Mouse (Mus musculus): ENCODE measurements around the gene Igsf9. TPM values are rescaled to one million over a fixed set of nuclear protein-coding genes. Genes with fewer than 3 reads are reported as not detected.

The Igsf9 gene
- 49.0 and 50.1 TPM in 2 replicates for polyA plus RNA-seq (2015; fragmentation: Nextera tagmentation; extraction: Ambion mirVana)

- Histone ChIP-seq H3K27ac (peak within 1 kb of the TSS; percentile 93), H3K36me3 (no peaks in the 10 kb centered on the region), H3K9ac (peak within 1 kb of the TSS; percentile 29; the same call in 1 of the 2 replicates), H3K4me3 (replicated peaks) (peak within 1 kb of the TSS; percentile 60), H3K4me2 (peak within 1 kb of the TSS; percentile 89), H3K27me3 (replicated peaks) (no peaks in the 10 kb centered on the region), H3K9me3 (no peaks in the 10 kb centered on the region), H3K4me1 (peaks cover 38% of the 10 kb centered on the region)
- ATAC-seq (ENCODE audit: insufficient read depth, low FRiP score, low read depth) = peak; percentile 91
- 1% methylated on average over 38 of the region's 38 CpGs for WGBS
Measured at GRCm38 (mm10) chr1:172481540-172482280, at the start of gene Igsf9. TSS of gene Igsf9 (plus strand) at chr1:172481788.

DNA sequence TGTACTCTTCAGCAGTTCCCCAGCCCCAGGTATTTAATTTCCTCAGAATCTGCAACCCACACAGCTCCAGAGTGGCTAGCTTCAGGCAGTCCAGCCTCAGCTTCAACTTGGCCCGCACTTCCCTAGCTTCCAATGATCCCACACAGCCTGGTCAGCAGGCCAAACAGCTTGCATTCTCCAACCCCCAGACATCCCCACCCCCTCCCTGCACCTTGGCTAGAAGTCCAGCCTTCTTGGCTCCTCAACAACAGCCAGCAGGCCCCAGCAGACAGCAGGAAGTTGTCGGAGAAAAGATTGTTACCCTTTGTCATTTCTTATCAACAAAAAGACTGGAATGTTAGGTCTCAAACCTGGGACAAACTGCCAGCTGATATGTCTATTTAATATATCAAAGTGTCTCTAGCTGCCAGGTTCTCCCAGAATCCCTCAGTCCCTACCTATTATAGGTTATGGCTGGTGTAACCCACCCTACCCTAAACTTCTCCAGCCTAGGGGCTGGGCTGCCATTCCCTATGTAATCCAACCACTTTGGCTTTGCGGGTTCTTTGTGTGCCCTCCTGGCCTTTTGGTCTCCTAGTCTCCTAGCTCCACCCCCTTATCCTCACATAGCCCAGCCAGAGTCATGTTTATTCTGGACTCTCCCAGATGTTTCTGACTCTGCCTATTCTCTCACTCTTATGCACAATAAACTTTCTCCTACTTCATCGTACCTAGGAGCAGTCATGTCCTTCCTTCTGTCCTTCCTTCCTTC, 49.6 kb upstream of the Igsf9 start:
- Histone ChIP-seq H3K9me3 (no peaks in the 10 kb centered on the region), H3K4me3 (replicated peaks) (no peak overlapping the region), H3K36me3 (no peaks in the 10 kb centered on the region), H3K27me3 (replicated peaks) (no peaks in the 10 kb centered on the region), H3K4me1 (peaks cover 18% of the 10 kb centered on the region), H3K27ac (peak overlapping the region; percentile 49), H3K4me2 (no peak overlapping the region), H3K9ac (no peak overlapping the region)
- 13% methylated on average over 4 of the region's 4 CpGs for WGBS
- ATAC-seq (ENCODE audit: insufficient read depth, low FRiP score, low read depth) = peak; percentile 36; the same call in 1 of the 2 replicates

- H3K27ac ChIP-seq = no peak overlapping the region
- no peaks in the 10 kb centered on the region for H3K27me3 ChIP-seq (replicated peaks)
- H3K9me3 ChIP-seq = no peaks in the 10 kb centered on the region
- no peak overlapping the region for H3K4me2 ChIP-seq
- WGBS = 64% methylated on average over 3 of the region's 3 CpGs
- ATAC-seq (ENCODE audit: insufficient read depth, low FRiP score, low read depth) = no peak
- H3K36me3 ChIP-seq = no peaks in the 10 kb centered on the region
- H3K9ac ChIP-seq = no peak overlapping the region
- H3K4me3 ChIP-seq (replicated peaks) = no peak overlapping the region
- H3K4me1 ChIP-seq = peaks cover 18% of the 10 kb centered on the region
Measured at GRCm38 (mm10) chr1:172432587-172432955, 49.0 kb upstream of the Igsf9 start.

- 56% methylated on average over 20 of the region's 20 CpGs for WGBS
- H3K27ac ChIP-seq = no peak overlapping the region
Measured at GRCm38 (mm10) chr1:172433012-172433850, 48.4 kb upstream of the Igsf9 start.

GRCm38 (mm10) chr1:172433851-172434165, 47.8 kb upstream of the Igsf9 start:
- Histone ChIP-seq H3K27me3 (replicated peaks) (no peaks in the 10 kb centered on the region), H3K4me1 (peaks cover 18% of the 10 kb centered on the region), H3K36me3 (no peaks in the 10 kb centered on the region), H3K4me2 (no peak overlapping the region), H3K27ac (no peak overlapping the region), H3K9me3 (no peaks in the 10 kb centered on the region), H3K9ac (no peak overlapping the region), H3K4me3 (replicated peaks) (no peak overlapping the region)
- no peak for ATAC-seq (ENCODE audit: insufficient read depth, low FRiP score, low read depth)
- WGBS = 83% methylated on average over 4 of the region's 4 CpGs

More at GRCm38 (mm10) chr1:172433012-172433850, 48.4 kb upstream of the Igsf9 start:
- no peaks in the 10 kb centered on the region for H3K36me3 ChIP-seq
- H3K9ac ChIP-seq = no peak overlapping the region
- ATAC-seq (ENCODE audit: insufficient read depth, low FRiP score, low read depth) = no peak
- H3K4me2 ChIP-seq = no peak overlapping the region
- peaks cover 18% of the 10 kb centered on the region for H3K4me1 ChIP-seq
- H3K4me3 ChIP-seq (replicated peaks) = no peak overlapping the region
- H3K27me3 ChIP-seq (replicated peaks) = no peaks in the 10 kb centered on the region
- no peaks in the 10 kb centered on the region for H3K9me3 ChIP-seq

DNA sequence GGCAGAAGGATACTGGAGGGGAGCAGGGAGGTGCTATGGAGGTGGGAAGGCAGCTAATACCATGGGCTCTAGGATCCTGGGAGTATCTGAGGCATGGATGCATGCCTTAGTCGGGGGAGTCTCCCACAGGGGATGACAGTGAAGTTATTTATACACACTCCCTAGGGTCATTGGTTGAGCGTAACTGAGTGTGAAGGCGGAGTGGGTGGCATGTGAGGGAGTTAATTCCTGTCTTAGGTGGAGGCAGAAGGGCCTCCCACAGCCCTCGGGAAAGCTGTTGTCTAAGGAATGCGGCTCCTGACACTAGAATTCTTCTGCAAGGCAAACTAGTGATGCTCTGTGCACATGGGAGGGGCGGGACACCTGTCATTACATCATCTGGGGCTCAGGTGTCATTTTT, 44.8 kb upstream of the Igsf9 start:
- Histone ChIP-seq H3K36me3 (no peaks in the 10 kb centered on the region), H3K27me3 (replicated peaks) (no peaks in the 10 kb centered on the region), H3K4me3 (replicated peaks) (no peak overlapping the region), H3K27ac (no peak overlapping the region), H3K9ac (no peak overlapping the region), H3K9me3 (no peaks in the 10 kb centered on the region), H3K4me2 (no peak overlapping the region), H3K4me1 (peaks cover 13% of the 10 kb centered on the region)
- no peak for ATAC-seq (ENCODE audit: insufficient read depth, low FRiP score, low read depth)
- 32% methylated on average over 6 of the region's 6 CpGs for WGBS

DNA sequence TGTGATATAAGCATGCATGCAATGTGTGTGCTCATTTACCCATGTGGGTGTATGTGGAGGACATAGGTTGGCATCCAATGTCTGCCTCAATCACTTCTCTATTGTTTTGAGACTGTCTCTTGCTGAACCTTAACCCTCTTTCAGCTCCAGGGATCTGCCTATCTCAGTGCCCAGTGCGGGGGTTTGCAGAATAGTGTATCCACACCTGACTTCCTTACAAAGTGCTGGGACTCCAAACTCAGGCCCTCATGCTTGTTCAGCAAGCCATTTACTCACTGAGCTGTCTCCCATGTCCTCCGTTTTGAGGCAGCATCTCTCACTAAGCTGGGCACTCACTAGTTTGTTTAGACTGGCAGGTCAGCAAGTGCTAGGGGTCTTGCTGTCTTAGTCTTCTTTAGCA, 43.0 kb upstream of the Igsf9 start:
- H3K4me1 ChIP-seq = no peaks in the 10 kb centered on the region
- 78% methylated on average over 2 of the region's 2 CpGs for WGBS
- H3K27ac ChIP-seq = no peak overlapping the region
- H3K4me3 ChIP-seq (replicated peaks) = no peak overlapping the region
- no peaks in the 10 kb centered on the region for H3K36me3 ChIP-seq
- H3K9ac ChIP-seq = no peak overlapping the region
- ATAC-seq (ENCODE audit: insufficient read depth, low FRiP score, low read depth) = no peak
- H3K27me3 ChIP-seq (replicated peaks) = no peaks in the 10 kb centered on the region
- H3K9me3 ChIP-seq = no peaks in the 10 kb centered on the region
- H3K4me2 ChIP-seq = no peak overlapping the region

DNA sequence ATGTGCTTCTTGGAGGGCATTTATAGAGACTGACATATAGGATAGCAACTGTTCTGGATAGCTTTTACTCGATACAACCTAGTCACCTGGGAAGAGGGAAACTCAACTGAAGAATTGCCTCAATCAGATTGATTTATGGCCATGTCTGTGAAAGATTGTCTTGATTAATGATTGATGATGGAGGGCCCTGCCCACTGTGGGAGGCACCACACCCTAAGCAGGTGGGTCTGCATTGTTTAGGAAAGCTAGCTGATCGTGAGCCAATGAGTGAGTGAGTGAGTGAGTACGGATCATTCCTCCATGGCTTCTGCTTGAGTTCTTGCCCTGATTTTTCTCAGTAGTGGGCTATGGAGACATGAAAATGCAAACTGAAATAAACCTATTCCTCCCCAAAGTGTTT, 41.1 kb upstream of the Igsf9 start:
- H3K4me3 ChIP-seq (replicated peaks) = no peak overlapping the region
- ATAC-seq (ENCODE audit: insufficient read depth, low FRiP score, low read depth) = no peak

GRCm38 (mm10) chr1:172441935-172442445, 39.6 kb upstream of the Igsf9 start:
- Histone ChIP-seq H3K4me1 (no peaks in the 10 kb centered on the region), H3K9me3 (no peaks in the 10 kb centered on the region), H3K4me2 (no peak overlapping the region), H3K4me3 (replicated peaks) (no peak overlapping the region), H3K27me3 (replicated peaks) (no peaks in the 10 kb centered on the region), H3K9ac (no peak overlapping the region), H3K36me3 (no peaks in the 10 kb centered on the region), H3K27ac (peak overlapping the region; percentile 53; the same call in 1 of the 2 replicates)
- no peak for ATAC-seq (ENCODE audit: insufficient read depth, low FRiP score, low read depth)
- 72% methylated on average over 9 of the region's 9 CpGs for WGBS

More for the DNA sequence above, 41.1 kb upstream of the Igsf9 start:
- Histone ChIP-seq H3K4me2 (no peak overlapping the region), H3K36me3 (no peaks in the 10 kb centered on the region), H3K4me1 (no peaks in the 10 kb centered on the region), H3K27me3 (replicated peaks) (no peaks in the 10 kb centered on the region), H3K9ac (no peak overlapping the region), H3K9me3 (no peaks in the 10 kb centered on the region), H3K27ac (no peak overlapping the region)
- 62% methylated on average over 3 of the region's 3 CpGs for WGBS

DNA sequence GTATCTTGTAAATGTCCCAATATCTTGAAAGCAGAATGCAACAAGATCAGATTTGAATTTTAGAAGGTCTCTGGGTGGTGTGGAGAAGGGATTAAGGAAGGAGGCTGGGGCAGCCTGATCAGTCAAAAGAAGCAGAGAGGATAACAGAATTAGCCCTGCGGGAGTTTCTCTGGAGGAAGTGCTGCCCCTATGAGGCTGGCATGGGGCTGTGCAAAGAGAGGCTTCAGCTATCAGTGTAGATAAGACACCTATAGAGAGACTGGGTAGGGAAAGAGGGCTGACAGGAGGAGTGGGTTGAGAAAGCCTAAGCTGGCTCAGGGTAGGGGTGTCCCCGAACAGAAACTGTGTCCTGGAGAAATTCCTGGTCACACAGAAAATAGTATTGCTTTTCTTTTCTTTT, 31.4 kb upstream of the Igsf9 start:
- Histone ChIP-seq H3K9ac (no peak overlapping the region), H3K27me3 (replicated peaks) (no peaks in the 10 kb centered on the region), H3K4me2 (no peak overlapping the region), H3K9me3 (no peaks in the 10 kb centered on the region), H3K27ac (no peak overlapping the region), H3K4me3 (replicated peaks) (no peak overlapping the region), H3K4me1 (no peaks in the 10 kb centered on the region), H3K36me3 (no peaks in the 10 kb centered on the region)
- ATAC-seq (ENCODE audit: insufficient read depth, low FRiP score, low read depth) = no peak
- WGBS = 41% methylated on average over 2 of the region's 2 CpGs

DNA sequence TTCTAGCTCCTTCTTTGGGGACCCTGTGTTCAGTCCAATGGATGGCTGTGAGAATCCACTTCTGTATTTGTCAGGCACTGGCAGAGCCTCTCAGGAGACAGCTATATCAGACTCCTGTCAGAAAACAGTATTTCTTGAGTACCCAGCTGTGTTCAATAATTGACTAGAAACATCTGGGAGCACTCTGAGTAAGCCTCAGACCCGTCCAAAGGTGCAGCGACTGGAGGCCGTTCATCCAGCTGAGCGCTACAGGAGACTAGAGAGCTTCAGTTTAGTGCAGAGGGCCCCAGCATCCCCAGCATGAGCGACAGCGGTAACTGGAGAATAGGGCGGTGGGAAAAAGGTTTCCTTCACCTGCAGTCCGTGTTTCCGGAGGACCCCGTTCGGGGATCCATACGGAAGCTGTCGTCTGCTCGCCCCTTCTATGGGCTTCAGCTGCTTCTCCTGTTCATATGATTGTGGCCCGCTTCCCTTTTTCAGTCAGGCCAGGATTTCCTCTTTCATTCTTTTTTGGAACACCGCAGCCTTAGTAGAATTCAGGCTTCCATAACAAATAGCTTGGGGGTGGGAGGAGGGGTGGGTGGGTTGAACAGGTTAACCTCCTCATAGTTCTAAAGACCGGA, 30.6 kb upstream of the Igsf9 start:
- Histone ChIP-seq H3K36me3 (no peaks in the 10 kb centered on the region), H3K4me1 (no peaks in the 10 kb centered on the region), H3K9ac (no peak overlapping the region), H3K9me3 (no peaks in the 10 kb centered on the region), H3K27me3 (replicated peaks) (no peaks in the 10 kb centered on the region), H3K4me2 (no peak overlapping the region), H3K4me3 (replicated peaks) (no peak overlapping the region), H3K27ac (no peak overlapping the region)
- no peak for ATAC-seq (ENCODE audit: insufficient read depth, low FRiP score, low read depth)
- 29% methylated on average over 17 of the region's 17 CpGs for WGBS
